Mouse (Mus musculus): Measurements from ENCODE around the gene Dimt1. TPM values are rescaled to one million over a fixed set of nuclear protein-coding genes. Genes with fewer than 3 reads are reported as not detected.
"Not testable (repeated sequence)": the region's sequence is repeated elsewhere in the genome, so short reads cannot be mapped to it uniquely, and the experiment has no call there.

Gene Dimt1
- total RNA-seq, 2 experiments from 2014 or later = 15.4 to 22.9 TPM

DNA sequence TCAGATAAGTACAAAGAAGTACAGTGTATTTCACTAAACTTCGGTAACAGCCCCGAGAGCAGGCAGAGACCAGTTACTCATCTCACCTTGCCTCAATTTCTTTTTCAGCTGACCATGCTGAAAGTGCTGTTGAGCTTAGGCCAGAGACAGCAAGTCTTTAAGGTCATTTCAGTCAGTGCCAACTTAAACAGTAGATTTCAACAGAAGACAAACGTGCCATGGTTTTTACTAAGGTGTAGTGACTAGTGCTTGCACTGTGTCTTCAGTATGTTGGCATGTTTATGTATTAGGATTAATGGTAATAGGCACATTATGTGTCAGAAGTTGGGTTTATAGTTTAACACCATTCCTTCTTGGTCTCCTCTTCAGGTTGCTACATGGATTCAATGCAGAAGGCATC, 11.4 kb downstream of the Dimt1 start:
- ATAC-seq (replicated peaks; ENCODE audit: poor library complexity, severe bottlenecking) = no peak

DNA sequence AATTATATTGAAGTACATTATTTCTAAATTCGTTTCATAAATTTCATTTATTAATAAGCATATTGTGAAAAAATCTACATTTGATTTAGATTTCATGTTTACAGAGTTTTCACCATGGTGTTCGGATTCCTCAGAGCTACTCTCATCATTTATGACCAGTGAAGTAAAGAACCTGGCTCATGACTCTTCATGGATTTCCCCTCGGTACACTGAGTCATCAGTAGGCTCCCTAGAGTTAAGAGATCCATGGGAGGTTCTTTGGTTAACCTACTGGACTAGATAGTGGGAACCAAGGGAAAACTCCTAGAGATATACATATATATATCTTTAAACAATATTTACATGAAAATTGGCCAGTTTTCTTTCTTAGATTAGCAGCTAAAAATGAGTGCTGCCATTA, 13.6 kb downstream of the Dimt1 start:
- ATAC-seq (replicated peaks; ENCODE audit: poor library complexity, severe bottlenecking) = no peak

- no peak for ATAC-seq (replicated peaks; ENCODE audit: poor library complexity, severe bottlenecking)
These were observed 14.6 kb downstream of the Dimt1 start for GRCm38 (mm10) chr13:106961496-106961895.

- no peak for ATAC-seq (replicated peaks; ENCODE audit: poor library complexity, severe bottlenecking)
These were observed 50.0 kb downstream of the Dimt1 start for GRCm38 (mm10) chr13:106996891-106997290.

GRCm38 (mm10) chr13:106997557-106997956, 50.6 kb downstream of the Dimt1 start:
- ATAC-seq (replicated peaks; ENCODE audit: poor library complexity, severe bottlenecking) = not testable (repeated sequence)

GRCm38 (mm10) chr13:106998026-106998425, 51.1 kb downstream of the Dimt1 start:
- no peak for ATAC-seq (replicated peaks; ENCODE audit: poor library complexity, severe bottlenecking)

- ATAC-seq (replicated peaks; ENCODE audit: poor library complexity, severe bottlenecking) = peak; percentile 99
These were observed 51.7 kb downstream of the Dimt1 start for GRCm38 (mm10) chr13:106998671-106999070.

DNA sequence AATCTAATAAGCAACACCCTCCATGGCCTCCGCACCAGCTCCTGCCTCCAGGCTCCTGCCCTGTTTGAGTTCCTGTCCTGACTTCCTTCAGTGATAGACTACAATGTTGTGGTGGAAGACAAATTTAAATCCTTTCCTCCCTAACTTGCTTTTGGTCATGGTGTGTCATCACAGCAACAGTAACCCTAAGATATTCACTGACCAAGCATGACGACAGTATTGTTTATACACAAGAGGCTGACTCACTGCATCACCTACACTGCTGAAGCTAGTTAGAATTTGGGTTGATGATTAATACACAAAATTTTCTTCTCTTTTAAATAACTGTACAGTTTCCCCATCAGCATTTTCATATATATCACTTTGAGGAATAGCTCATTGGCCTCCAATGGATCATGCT, 56.3 kb downstream of the Dimt1 start:
- no peak for ATAC-seq (replicated peaks; ENCODE audit: poor library complexity, severe bottlenecking)

GRCm38 (mm10) chr13:107008174-107008573, 61.2 kb downstream of the Dimt1 start:
- ATAC-seq (replicated peaks; ENCODE audit: poor library complexity, severe bottlenecking) = no peak

Other genes starting within 250 kb of the Dimt1 start
- 32.7 and 42.3 TPM in 2 replicates for gene Ipo11, start 10.2 kb upstream of the Dimt1 start, total RNA-seq (2014; fragmentation: Nextera tagmentation)
- 31.8 and 46.4 TPM in 2 replicates for gene Ipo11, start 10.2 kb upstream of the Dimt1 start, total RNA-seq (2017)
- gene Kif2a, start 75.0 kb downstream of the Dimt1 start, total RNA-seq (2014; fragmentation: Nextera tagmentation) = 29.9 and 54.5 TPM in 2 replicates
- 14.7 and 20.3 TPM in 2 replicates for gene Kif2a, start 75.0 kb downstream of the Dimt1 start, total RNA-seq (2017)

All from granulocyte monocyte progenitor cell, adult 5-6 weeks (primary cell).